Mouse (Mus musculus) activated CD4-positive, CD25-positive, alpha-beta regulatory T cell, adult 4 months (primary cell): Measurements from ENCODE around the gene Fmod. TPM values are rescaled to one million over a fixed set of nuclear protein-coding genes. Genes with fewer than 3 reads are reported as not detected.

Experiments used
- ATAC-seq: one replicate; pipeline ENCODE4 v1.8.0; 2017
- polyA plus RNA-seq, 2 experiments: library from polyadenylated mRNA; unstranded; fragments of 100-300 nt; shearing (Covaris generic); gene quantifications; one replicate each; pipeline ENCODE4 v1.2.1; 2017

The Fmod gene
- polyA plus RNA-seq, 2 experiments from 2014 or later = not detected

DNA sequence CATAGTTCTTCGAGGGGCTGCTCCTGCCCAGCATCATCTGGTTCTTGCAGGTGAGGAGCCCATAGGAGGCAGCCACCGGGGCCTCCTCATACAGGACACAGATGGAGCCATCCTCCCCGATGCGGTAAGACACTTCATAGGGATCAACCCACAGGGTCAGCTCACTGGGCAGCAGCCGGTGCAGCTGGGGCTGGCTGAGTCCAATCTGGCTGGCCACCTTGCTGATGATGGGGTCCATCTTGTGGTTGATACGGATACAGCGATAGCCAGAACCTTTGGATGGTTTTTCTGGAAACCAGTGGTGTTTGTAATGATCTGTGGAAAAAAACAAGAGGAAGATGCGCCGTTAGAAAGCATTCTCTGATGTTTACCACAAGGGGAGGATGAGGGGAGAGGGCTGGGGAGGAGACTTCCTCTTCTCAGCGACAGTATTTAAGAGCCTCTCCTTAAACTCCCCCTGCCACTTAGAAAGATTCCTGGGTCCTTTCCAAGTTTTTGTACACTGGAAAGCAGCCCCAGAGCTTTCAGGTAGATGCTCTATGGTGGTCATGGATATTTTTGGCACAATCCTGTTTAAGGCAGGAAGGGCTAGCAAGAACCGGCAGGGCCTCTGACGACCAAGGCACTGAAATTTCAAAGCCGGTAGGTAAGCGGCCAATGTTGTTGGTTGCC lies 40.5 kb downstream of the Fmod start:
- ATAC-seq = peak; percentile 28

DNA sequence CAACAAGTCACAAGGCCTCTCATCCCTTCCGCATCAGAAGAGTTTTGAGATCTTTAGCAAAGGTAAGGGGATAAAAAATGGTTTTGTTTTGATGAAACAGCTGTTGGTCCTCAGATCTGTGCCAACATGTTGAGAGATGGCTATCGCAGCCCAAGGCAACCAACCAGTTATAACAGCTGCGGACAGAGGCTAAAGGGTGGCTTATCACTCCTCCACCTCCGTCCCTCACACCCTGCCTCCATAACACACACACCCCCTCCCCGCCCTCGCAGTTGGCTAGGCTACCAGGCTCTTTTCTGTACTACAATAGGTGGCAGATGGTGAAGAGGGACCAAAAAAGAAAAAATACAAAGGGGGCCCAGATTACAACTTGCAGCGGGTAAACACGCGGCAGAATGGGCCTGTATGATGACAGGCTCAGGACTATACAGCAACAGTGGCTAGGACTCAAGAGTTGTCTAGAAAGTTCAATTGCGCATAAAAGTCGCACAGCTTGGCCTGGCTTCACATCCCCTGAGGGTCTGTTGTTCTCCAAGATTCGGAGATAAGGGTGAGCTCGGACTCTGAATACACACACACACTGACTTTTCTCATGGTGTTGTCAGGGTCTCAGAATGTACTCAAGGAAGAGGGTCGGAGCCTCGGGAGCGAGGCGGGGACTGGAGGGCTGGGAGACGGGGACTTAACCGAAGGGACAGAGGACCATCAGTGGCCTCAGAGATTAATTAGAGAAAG lies 41.2 kb downstream of the Fmod start:
- peak; percentile 1 for ATAC-seq

DNA sequence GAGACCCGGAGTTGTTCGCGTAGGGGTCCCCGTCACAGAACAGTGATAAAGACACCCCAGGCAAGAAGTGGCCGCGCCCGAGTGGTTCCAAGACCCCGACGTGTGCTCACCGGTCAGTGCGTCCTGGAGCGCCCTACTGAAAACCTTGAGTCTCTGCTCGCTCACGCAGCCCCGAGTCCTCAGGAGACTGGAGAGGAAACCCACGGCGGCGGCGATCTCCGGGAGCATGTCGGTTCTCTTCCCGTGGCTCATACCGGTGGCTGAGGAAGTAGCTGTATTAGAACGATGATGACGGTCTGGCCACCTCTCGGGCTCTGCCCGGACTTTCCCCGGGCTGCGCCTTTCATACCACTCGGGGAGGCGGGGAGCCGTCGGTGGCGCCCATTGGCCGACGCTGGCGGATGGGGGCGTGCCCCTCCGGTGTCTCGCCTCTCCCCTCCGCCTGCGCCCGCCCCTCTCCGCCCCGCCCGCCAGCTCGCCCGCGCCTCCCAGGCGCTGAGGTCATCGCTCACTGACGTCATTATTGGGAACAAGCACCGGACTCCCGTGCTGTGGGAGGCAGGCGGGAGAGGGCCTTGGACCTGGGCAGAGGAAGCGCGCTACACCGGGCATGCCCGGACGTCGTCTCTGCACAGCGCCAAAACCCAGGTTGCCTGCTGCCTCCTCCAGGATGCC lies 41.9 kb downstream of the Fmod start, which contains the start of gene Btg2:
Btg2 (minus strand) TSS at position 319 of the 675 bp plus-strand sequence.
- ATAC-seq = peak; percentile 67

GRCm38 (mm10) chr1:134079477-134080163 lies 42.6 kb downstream of the Fmod start:
- ATAC-seq = peak; percentile 15

GRCm38 (mm10) chr1:134080406-134080805 lies 43.4 kb downstream of the Fmod start:
- ATAC-seq = no peak

- no peak for ATAC-seq
These were observed 43.9 kb downstream of the Fmod start for GRCm38 (mm10) chr1:134080881-134081450.

- ATAC-seq = no peak
These were observed 46.0 kb downstream of the Fmod start for GRCm38 (mm10) chr1:134082987-134083516.

GRCm38 (mm10) chr1:134083676-134084075 lies 46.6 kb downstream of the Fmod start:
- no peak for ATAC-seq

DNA sequence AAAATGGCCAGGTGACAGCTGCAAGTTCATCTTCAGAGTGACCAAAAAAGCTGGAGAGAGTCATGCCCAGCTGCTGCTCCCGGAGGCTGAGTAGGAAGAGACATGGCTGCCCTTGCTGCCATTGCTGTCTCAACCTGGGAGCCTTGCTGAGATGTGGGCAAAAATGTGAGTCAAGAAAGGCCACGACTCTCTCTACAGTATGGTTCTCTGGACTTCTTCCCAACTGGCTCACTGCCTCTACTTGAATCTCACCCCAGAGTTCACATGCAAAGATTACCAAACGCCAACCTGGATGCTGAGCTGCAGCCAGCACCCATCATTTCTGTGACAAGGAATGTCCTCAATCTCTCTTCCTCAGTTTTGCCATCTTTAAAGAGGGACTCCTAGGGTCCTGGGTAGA lies 47.1 kb downstream of the Fmod start:
- no peak for ATAC-seq

DNA sequence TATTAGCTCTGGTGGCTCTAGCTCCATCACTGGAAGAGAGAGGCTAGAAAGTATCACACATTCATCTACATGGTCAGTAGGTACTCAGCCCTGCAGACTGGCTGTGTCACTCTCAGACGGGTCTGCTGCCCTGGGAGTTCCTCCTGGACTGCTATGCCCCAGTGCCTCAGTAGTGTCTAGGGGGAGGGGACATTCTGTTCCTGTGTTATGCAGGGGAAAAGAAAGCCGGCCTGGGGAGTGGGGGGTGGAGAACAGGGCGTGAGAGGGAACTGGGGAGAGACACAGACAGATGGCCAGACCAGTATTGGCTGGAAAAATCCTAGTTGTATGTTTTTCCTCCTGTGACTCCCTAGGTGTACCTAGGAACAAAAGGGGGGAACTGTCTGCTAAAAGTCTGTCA lies 49.0 kb downstream of the Fmod start:
- ATAC-seq = no peak

DNA sequence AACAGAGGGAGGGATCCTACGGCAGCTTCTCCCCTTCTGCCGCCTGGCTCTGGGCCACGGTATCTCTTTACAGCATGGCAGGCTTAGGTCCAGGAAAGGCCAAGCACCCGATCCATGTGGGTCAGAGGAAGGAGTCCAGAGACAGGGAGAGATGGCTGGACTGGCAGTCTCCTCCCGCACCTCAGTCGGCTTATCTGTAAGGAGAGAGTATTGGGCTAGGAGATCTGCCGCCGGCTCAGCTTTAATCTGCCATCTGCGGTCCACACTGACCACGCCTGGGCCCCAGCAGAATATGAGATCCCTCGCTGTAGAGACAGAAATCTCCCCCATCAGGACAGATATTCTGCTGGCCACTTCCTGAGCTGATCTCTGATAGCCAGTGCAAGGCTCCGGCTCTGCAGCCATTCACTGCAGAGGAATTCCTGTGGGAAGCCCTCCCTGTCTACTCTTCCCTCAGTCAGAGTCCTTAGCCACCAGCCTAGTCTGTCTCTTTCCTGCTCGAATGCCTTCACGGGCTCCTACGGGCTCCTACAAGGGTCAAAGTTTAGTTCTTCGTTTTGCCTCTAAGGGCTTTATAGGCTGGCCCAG lies 49.9 kb downstream of the Fmod start:
- ATAC-seq = no peak

GRCm38 (mm10) chr1:134089074-134089473 lies 52.0 kb downstream of the Fmod start:
- ATAC-seq = no peak

- no peak for ATAC-seq
These were observed 54.8 kb downstream of the Fmod start for GRCm38 (mm10) chr1:134091851-134092250.

- no peak for ATAC-seq
These were observed 55.3 kb downstream of the Fmod start for GRCm38 (mm10) chr1:134092368-134092767.

- ATAC-seq = peak; percentile 76
These were observed 56.1 kb downstream of the Fmod start for GRCm38 (mm10) chr1:134092852-134093770.

GRCm38 (mm10) chr1:134093771-134094526 lies 56.9 kb downstream of the Fmod start:
- ATAC-seq = peak; percentile 61

GRCm38 (mm10) chr1:134095033-134095612 lies 58.1 kb downstream of the Fmod start:
- ATAC-seq = no peak

DNA sequence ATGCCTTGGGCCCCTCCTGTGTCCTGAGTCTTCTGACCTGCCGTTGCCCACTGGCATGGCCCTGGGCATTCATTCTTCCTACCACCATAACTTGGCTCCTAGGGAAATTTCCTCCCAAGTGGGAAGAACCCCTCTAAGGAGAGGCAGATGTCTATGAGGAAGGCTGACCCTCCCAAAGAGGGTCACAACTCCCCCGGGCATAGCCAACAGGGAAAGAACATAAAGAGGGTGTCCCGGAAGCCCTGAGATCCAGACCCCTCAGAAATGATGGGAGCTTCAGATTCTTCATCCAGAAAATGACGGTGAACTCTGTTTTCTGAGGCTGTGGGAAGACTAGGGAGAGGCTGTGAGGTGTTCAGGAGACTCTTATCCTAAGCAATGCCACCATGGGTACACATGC lies 58.7 kb downstream of the Fmod start:
- ATAC-seq = no peak

GRCm38 (mm10) chr1:134096264-134096934 lies 59.3 kb downstream of the Fmod start:
- no peak for ATAC-seq
